Mouse (Mus musculus) embryonic facial prominence, embryonic 10.5 days (tissue): ENCODE data around the gene Hnf4a. TPM values are rescaled to one million over a fixed set of nuclear protein-coding genes. Genes with fewer than 3 reads are reported as not detected.
"Not testable (repeated sequence)": the region's sequence is repeated elsewhere in the genome, so short reads cannot be mapped to it uniquely, and the experiment has no call there.

Source experiments
- DNase-seq: peaks from one replicate; pipeline ENCODE4 v3.0.0-alpha.2; 2017; ENCODE audit warnings: low spot score
- H3K27ac ChIP-seq: fragments of 300-500 bp; sonication (generic); replicated peaks from 2 replicates; pipeline ENCODE4 v1.5.1; 2016; ENCODE audit warnings: mild to moderate bottlenecking
- H3K27me3 ChIP-seq: fragments of 300-500 bp; sonication (generic); replicated peaks from 2 replicates; pipeline ENCODE4 v1.6.1; 2016; ENCODE audit warnings: low read depth, mild to moderate bottlenecking; ENCODE audit not compliant: poor library complexity, severe bottlenecking
- H3K36me3 ChIP-seq: fragments of 300-500 bp; sonication (generic); replicated peaks from 2 replicates; pipeline ENCODE4 v1.6.1; 2016; ENCODE audit warnings: mild to moderate bottlenecking, moderate library complexity
- H3K4me1 ChIP-seq: fragments of 300-500 bp; sonication (generic); 2 replicates; pipeline ENCODE4 v1.6.1; 2016
- H3K4me3 ChIP-seq: fragments of 300-500 bp; sonication (generic); 2 replicates; pipeline ENCODE4 v1.5.1; 2016; ENCODE audit warnings: mild to moderate bottlenecking, moderate library complexity
- H3K9me3 ChIP-seq: fragments of 300-500 bp; sonication (generic); 2 replicates; pipeline ENCODE4 v1.6.1; 2016; ENCODE audit warnings: mild to moderate bottlenecking
- WGBS: fragments of 180-500 bp; shearing (Covaris S2); methylation state at CpG from one replicate; pipeline ENCODE4 v1.1.7; 2016; 5-methylcytosine and 5-hydroxymethylcytosine counted together
- polyA plus RNA-seq: library from polyadenylated mRNA; unstranded; fragments of >200 nt; fragmentation: Nextera tagmentation; extraction: Ambion mirVana; gene quantifications from 2 replicates; pipeline ENCODE4 v1.2.1, GENCODE M21; 2016

Gene Hnf4a
- not detected in 2 replicates for polyA plus RNA-seq

GRCm38 (mm10) chr2:163506300-163507004 is at the start of gene Hnf4a:
Gene Hnf4a (plus strand): TSS chr2:163506808.
- H3K27me3 ChIP-seq, result no peaks in the 10 kb centered on the region
- no peak within 1 kb of the TSS for H3K4me3 ChIP-seq
- no peak within 1 kb of the TSS for H3K27ac ChIP-seq
- WGBS, result 91% methylated on average over 10 of the region's 10 CpGs
- no peaks in the 10 kb centered on the region for H3K36me3 ChIP-seq
- no peaks in the 10 kb centered on the region for H3K9me3 ChIP-seq
- no peaks in the 10 kb centered on the region for H3K4me1 ChIP-seq
- DNase-seq, result no peak

GRCm38 (mm10) chr2:163458539-163459265 is 47.9 kb upstream of the Hnf4a start:
- DNase-seq, result no peak
- no peaks in the 10 kb centered on the region for H3K9me3 ChIP-seq
- no peaks in the 10 kb centered on the region for H3K4me1 ChIP-seq
- H3K27ac ChIP-seq, result no peak overlapping the region
- peaks cover 23% of the 10 kb centered on the region for H3K27me3 ChIP-seq
- 55% methylated on average over 27 of the region's 27 CpGs for WGBS
- no peak overlapping the region for H3K4me3 ChIP-seq
- H3K36me3 ChIP-seq, result no peaks in the 10 kb centered on the region

- Histone ChIP-seq H3K4me3 (no peak overlapping the region), H3K36me3 (no peaks in the 10 kb centered on the region), H3K27ac (no peak overlapping the region), H3K9me3 (no peaks in the 10 kb centered on the region), H3K27me3 (peaks cover 23% of the 10 kb centered on the region), H3K4me1 (peaks cover 1% of the 10 kb centered on the region; the same call in 1 of the 2 replicates)
- 47% methylated on average over 10 of the region's 10 CpGs for WGBS
- DNase-seq, result no peak
Observed at GRCm38 (mm10) chr2:163459380-163459779, 47.2 kb upstream of the Hnf4a start.

GRCm38 (mm10) chr2:163460622-163461021 is 46.0 kb upstream of the Hnf4a start:
- 90% methylated on average over 8 of the region's 8 CpGs for WGBS
- peaks cover 23% of the 10 kb centered on the region for H3K27me3 ChIP-seq
- no peaks in the 10 kb centered on the region for H3K9me3 ChIP-seq
- no peak overlapping the region for H3K4me3 ChIP-seq
- DNase-seq, result no peak
- no peak overlapping the region for H3K27ac ChIP-seq
- H3K36me3 ChIP-seq, result no peaks in the 10 kb centered on the region
- H3K4me1 ChIP-seq, result peaks cover 5% of the 10 kb centered on the region; the same call in 1 of the 2 replicates

- not testable (repeated sequence) for H3K27ac ChIP-seq, H3K4me3 ChIP-seq, DNase-seq, H3K9me3 ChIP-seq, H3K36me3 ChIP-seq, H3K4me1 ChIP-seq
- 94% methylated on average over 9 of the region's 9 CpGs for WGBS
- peaks cover 23% of the 10 kb centered on the region for H3K27me3 ChIP-seq
Observed at GRCm38 (mm10) chr2:163461307-163461706, 45.3 kb upstream of the Hnf4a start.

GRCm38 (mm10) chr2:163462386-163462785 is 44.2 kb upstream of the Hnf4a start:
- Histone ChIP-seq H3K36me3 (peaks cover 6% of the 10 kb centered on the region), H3K4me1 (peaks cover 5% of the 10 kb centered on the region; the same call in 1 of the 2 replicates), H3K27me3 (peaks cover 23% of the 10 kb centered on the region), H3K4me3 (no peak overlapping the region), H3K27ac (no peak overlapping the region), H3K9me3 (no peaks in the 10 kb centered on the region)
- WGBS, result 84% methylated on average over 5 of the region's 5 CpGs
- no peak for DNase-seq

- 86% methylated on average over 11 of the region's 11 CpGs for WGBS
- Histone ChIP-seq H3K9me3 (no peaks in the 10 kb centered on the region), H3K36me3 (peaks cover 9% of the 10 kb centered on the region), H3K4me1 (peaks cover 5% of the 10 kb centered on the region; the same call in 1 of the 2 replicates), H3K4me3 (no peak overlapping the region), H3K27me3 (peaks cover 23% of the 10 kb centered on the region), H3K27ac (no peak overlapping the region)
- no peak for DNase-seq
Observed at GRCm38 (mm10) chr2:163462801-163463200, 43.8 kb upstream of the Hnf4a start.

- DNase-seq, result no peak
- 67% methylated on average over 10 of the region's 10 CpGs for WGBS
- H3K36me3 ChIP-seq, result peaks cover 13% of the 10 kb centered on the region
- no peak overlapping the region for H3K4me3 ChIP-seq
- H3K27ac ChIP-seq, result no peak overlapping the region
- peaks cover 19% of the 10 kb centered on the region for H3K27me3 ChIP-seq
- H3K4me1 ChIP-seq, result peaks cover 5% of the 10 kb centered on the region; the same call in 1 of the 2 replicates
- H3K9me3 ChIP-seq, result no peaks in the 10 kb centered on the region
Observed at GRCm38 (mm10) chr2:163463251-163463769, 43.3 kb upstream of the Hnf4a start.

GRCm38 (mm10) chr2:163463998-163464397 is 42.6 kb upstream of the Hnf4a start:
- DNase-seq, result no peak
- WGBS, result 81% methylated on average over 4 of the region's 4 CpGs
- Histone ChIP-seq H3K4me1 (peaks cover 5% of the 10 kb centered on the region; the same call in 1 of the 2 replicates), H3K27ac (no peak overlapping the region), H3K9me3 (no peaks in the 10 kb centered on the region), H3K27me3 (peaks cover 12% of the 10 kb centered on the region), H3K36me3 (peaks cover 20% of the 10 kb centered on the region), H3K4me3 (no peak overlapping the region)

GRCm38 (mm10) chr2:163464562-163464961 is 42.0 kb upstream of the Hnf4a start:
- DNase-seq, result no peak
- peaks cover 25% of the 10 kb centered on the region for H3K36me3 ChIP-seq
- peaks cover 5% of the 10 kb centered on the region; the same call in 1 of the 2 replicates for H3K4me1 ChIP-seq
- 59% methylated on average over 6 of the region's 6 CpGs for WGBS
- H3K9me3 ChIP-seq, result no peaks in the 10 kb centered on the region
- no peak overlapping the region for H3K27ac ChIP-seq
- no peak overlapping the region for H3K4me3 ChIP-seq
- peaks cover 6% of the 10 kb centered on the region for H3K27me3 ChIP-seq

- no peak for DNase-seq
- no peak overlapping the region for H3K27ac ChIP-seq
- 80% methylated on average over 8 of the region's 8 CpGs for WGBS
- H3K4me1 ChIP-seq, result peaks cover 14% of the 10 kb centered on the region
- no peaks in the 10 kb centered on the region for H3K9me3 ChIP-seq
- peaks cover 31% of the 10 kb centered on the region for H3K36me3 ChIP-seq
- no peaks in the 10 kb centered on the region for H3K27me3 ChIP-seq
- no peak overlapping the region for H3K4me3 ChIP-seq
Observed at GRCm38 (mm10) chr2:163466771-163467170, 39.8 kb upstream of the Hnf4a start.

- H3K4me3 ChIP-seq, result no peak overlapping the region
- H3K36me3 ChIP-seq, result peaks cover 31% of the 10 kb centered on the region
- H3K27ac ChIP-seq, result no peak overlapping the region
- H3K4me1 ChIP-seq, result peaks cover 16% of the 10 kb centered on the region
- 90% methylated on average over 6 of the region's 6 CpGs for WGBS
- no peaks in the 10 kb centered on the region for H3K9me3 ChIP-seq
- no peaks in the 10 kb centered on the region for H3K27me3 ChIP-seq
- DNase-seq, result no peak
Observed at GRCm38 (mm10) chr2:163467585-163467984, 39.0 kb upstream of the Hnf4a start.
